ENCODE assay signal across 8 mouse cellular contexts in the genomic region with DNA sequence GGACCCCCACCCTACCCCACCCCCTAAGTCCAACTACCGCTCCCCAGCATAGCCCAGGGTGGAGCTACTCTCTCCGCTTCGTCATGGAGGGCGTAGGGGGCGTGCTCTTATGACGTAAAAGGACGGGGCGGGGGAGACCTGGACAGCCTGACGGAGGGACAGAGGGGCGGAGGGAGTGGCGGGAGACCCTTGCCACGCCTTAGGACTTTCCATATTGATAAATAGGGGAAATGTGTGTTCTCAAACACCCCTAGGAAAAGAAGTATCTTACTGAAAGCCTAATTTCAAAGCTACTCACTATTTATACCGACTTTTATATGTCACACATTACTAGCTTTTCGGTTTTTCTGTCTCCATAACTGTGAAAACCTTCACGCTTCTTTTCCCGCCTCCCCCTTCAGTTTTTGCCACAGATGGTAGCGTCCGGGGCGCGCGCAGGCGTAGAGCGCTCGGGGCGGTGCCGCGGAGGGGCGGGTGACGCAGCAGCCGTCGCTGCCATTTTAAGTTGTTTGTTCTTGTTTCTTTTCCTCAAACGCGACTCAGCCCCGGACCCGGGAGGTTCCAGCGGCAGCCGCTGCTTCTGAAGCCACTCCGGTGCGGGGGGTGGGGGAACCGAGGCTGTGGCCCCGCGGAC. TPM values are rescaled to one million over a fixed set of nuclear protein-coding genes. Genes with fewer than 3 reads are reported as not detected.
A peak's percentile ranks its signal among the peaks of the same experiment; 100 is the strongest.
DNase-seq lines count a peak whose midpoint lies in the region; ATAC-seq and TF ChIP-seq lines count a peak whose summit lies in the region.

No protein-coding gene starts in this region.

- H3K4me3 ChIP-seq in cortical plate, adult 2 months (ENCODE audit: insufficient read depth, low read length) = peak overlapping the region; percentile 65

- peaks cover 3% of the 10 kb centered on the region; the same call in 1 of the 2 replicates for H3K4me1 ChIP-seq in cortical plate, adult 2 months (ENCODE audit: control insufficient read depth, insufficient read depth, low read length)

- DNase-seq in gastrocnemius, postnatal 10 days = peak; percentile 91
- DNase-seq in left cerebral cortex, postnatal 10 days (ENCODE audit: extremely low spot score in 1 of 2, low spot score in 2 of 2) = peak; percentile 93 to 98
- peak; percentile 95 for DNase-seq in right cerebral cortex, postnatal 25 days
- DNase-seq in urinary bladder, postnatal 4 days (ENCODE audit: low spot score in 2 of 2) = peak; percentile 94 to 95

- TF ChIP-seq POLR2A in cortical plate, adult 2 months (IDR thresholded peaks at IDR 0.05; ENCODE audit: extremely low read depth, insufficient read depth, low read length) = peak; percentile 97

- peak; percentile 91 for ATAC-seq in activated CD4-positive, CD25-positive, alpha-beta regulatory T cell, adult 4 months
- ATAC-seq in inflammation-experienced regulatory T-cells, adult 6 months = peak; percentile 89
- ATAC-seq in megakaryocyte-erythroid progenitor cell, adult 5-6 weeks (replicated peaks; ENCODE audit: low FRiP score, low TSS enrichment, poor library complexity, severe bottlenecking) = peak; percentile 89

- intact Hi-C loops in left cerebral cortex, postnatal 10 days (cut with DNase I) = no loop called here

- no peak for TF ChIP-seq CTCF in cortical plate, adult 2 months (IDR thresholded peaks at IDR 0.05; ENCODE audit: extremely low read depth, insufficient read depth, low read length)

- peak overlapping the region; percentile 99 for H3K27ac ChIP-seq in cortical plate, adult 2 months (ENCODE audit: insufficient read depth, low read length)

RNA-seq across cellular contexts. Expression of a gene that starts 0.7 kb away (rescaled TPM):
- 10 to 100 TPM; 32.0 to 44.4 TPM for polyA plus RNA-seq in activated CD4-positive, CD25-positive, alpha-beta regulatory T cell, adult 4 months (2017; shearing (Covaris generic))
- 115 and 122 TPM in 2 replicates for polyA plus RNA-seq in cortical plate, adult 2 months (2012; rRNA removed)
- 10 to 100 TPM; 61.1 to 71.3 TPM for total RNA-seq in gastrocnemius, postnatal 10 days (2021)
- polyA plus RNA-seq in inflammation-experienced regulatory T-cells, adult 6 months (2017; shearing (Covaris generic)) = 10 to 100 TPM; 40.8 to 54.9 (median 47.8) TPM
- total RNA-seq in left cerebral cortex, postnatal 10 days (2021) = 100 to 1,000 TPM; 224 TPM
- total RNA-seq in megakaryocyte-erythroid progenitor cell, adult 5-6 weeks (2014; fragmentation: Nextera tagmentation) = 91.9 and 121 TPM in 2 replicates
- 42.4 and 44.0 TPM in 2 replicates for total RNA-seq in megakaryocyte-erythroid progenitor cell, adult 5-6 weeks (2017)

RNA-seq across cellular contexts. Expression of a gene that starts 30.5 kb away (rescaled TPM):
- polyA plus RNA-seq in activated CD4-positive, CD25-positive, alpha-beta regulatory T cell, adult 4 months (2017; shearing (Covaris generic)) = 10 to 100 TPM; 69.2 to 76.1 TPM
- 153 and 169 TPM in 2 replicates for polyA plus RNA-seq in cortical plate, adult 2 months (2012; rRNA removed)
- total RNA-seq in gastrocnemius, postnatal 10 days (2021) = 10 to 100 TPM; 90.3 to 97.4 TPM
- polyA plus RNA-seq in inflammation-experienced regulatory T-cells, adult 6 months (2017; shearing (Covaris generic)) = 10 to 100 TPM; 55.2 to 89.6 (median 75.2) TPM
- 10 to 100 TPM; 42.0 to 49.5 TPM for total RNA-seq in left cerebral cortex, postnatal 10 days (2021)
- 39.4 and 69.5 TPM in 2 replicates for total RNA-seq in megakaryocyte-erythroid progenitor cell, adult 5-6 weeks (2014; fragmentation: Nextera tagmentation)
- 80.5 and 87.5 TPM in 2 replicates for total RNA-seq in megakaryocyte-erythroid progenitor cell, adult 5-6 weeks (2017)

RNA-seq across cellular contexts. Expression of a gene that starts 30.7 kb away (rescaled TPM):
- 10 to 100 TPM; 17.2 to 24.2 TPM for polyA plus RNA-seq in activated CD4-positive, CD25-positive, alpha-beta regulatory T cell, adult 4 months (2017; shearing (Covaris generic))
- 25.2 and 28.8 TPM in 2 replicates for polyA plus RNA-seq in cortical plate, adult 2 months (2012; rRNA removed)
- total RNA-seq in gastrocnemius, postnatal 10 days (2021) = 10 to 100 TPM; 10.8 to 12.4 TPM
- 10 to 100 TPM; 18.5 to 22.5 (median 21.3) TPM for polyA plus RNA-seq in inflammation-experienced regulatory T-cells, adult 6 months (2017; shearing (Covaris generic))
- total RNA-seq in left cerebral cortex, postnatal 10 days (2021) = 10 to 100 TPM; 21.5 to 22.4 TPM
- total RNA-seq in megakaryocyte-erythroid progenitor cell, adult 5-6 weeks (2014; fragmentation: Nextera tagmentation) = 61.6 and 87.7 TPM in 2 replicates
- total RNA-seq in megakaryocyte-erythroid progenitor cell, adult 5-6 weeks (2017) = 61.8 and 64.1 TPM in 2 replicates

RNA-seq across cellular contexts. Expression of a gene that starts 39.1 kb away (rescaled TPM):
- polyA plus RNA-seq in activated CD4-positive, CD25-positive, alpha-beta regulatory T cell, adult 4 months (2017; shearing (Covaris generic)) = 10 to 100 TPM; 47.8 to 61.4 TPM
- polyA plus RNA-seq in cortical plate, adult 2 months (2012; rRNA removed) = 5.1 and 6.0 TPM in 2 replicates
- total RNA-seq in gastrocnemius, postnatal 10 days (2021) = 1 to 10 TPM; 3.7 to 5.6 TPM
- polyA plus RNA-seq in inflammation-experienced regulatory T-cells, adult 6 months (2017; shearing (Covaris generic)) = 100 to 1,000 TPM in 1 of 3 experiments, 10 to 100 TPM in 2; 25.5 to 101 (median 26.7) TPM
- total RNA-seq in left cerebral cortex, postnatal 10 days (2021) = 1 to 10 TPM; 3.8 to 4.0 TPM
- 156 and 206 TPM in 2 replicates for total RNA-seq in megakaryocyte-erythroid progenitor cell, adult 5-6 weeks (2014; fragmentation: Nextera tagmentation)
- total RNA-seq in megakaryocyte-erythroid progenitor cell, adult 5-6 weeks (2017) = 222 and 297 TPM in 2 replicates

RNA-seq across cellular contexts. Expression of a gene that starts 44.1 kb away (rescaled TPM):
- under 1 TPM; 0.24 to 0.25 TPM for polyA plus RNA-seq in activated CD4-positive, CD25-positive, alpha-beta regulatory T cell, adult 4 months (2017; shearing (Covaris generic))
- 16.4 and 16.8 TPM in 2 replicates for polyA plus RNA-seq in cortical plate, adult 2 months (2012; rRNA removed)
- total RNA-seq in gastrocnemius, postnatal 10 days (2021) = under 1 TPM; 0.05 to 0.07 TPM
- polyA plus RNA-seq in inflammation-experienced regulatory T-cells, adult 6 months (2017; shearing (Covaris generic)) = under 1 TPM in 2 of 3 experiments, not detected in 1; 0.34 to 0.41 TPM
- total RNA-seq in left cerebral cortex, postnatal 10 days (2021) = 10 to 100 TPM; 30.4 to 33.3 TPM
- not detected in 2 replicates for total RNA-seq in megakaryocyte-erythroid progenitor cell, adult 5-6 weeks (2014; fragmentation: Nextera tagmentation)
- 0.38 TPM in 1 of 2 replicates, not detected in the other for total RNA-seq in megakaryocyte-erythroid progenitor cell, adult 5-6 weeks (2017)

Comparison
In these comparisons a context has a peak if more than half of its experiments do, and no peak if none do; other contexts are left out.
1. Peak in every context shown above with its lines: DNase-seq, ATAC-seq, H3K4me3 ChIP-seq and H3K27ac ChIP-seq.